Mouse (Mus musculus): ENCODE results near the gene Sbp. TPM values are rescaled to one million over a fixed set of nuclear protein-coding genes. Genes with fewer than 3 reads are reported as not detected.

Sbp gene
- polyA plus RNA-seq (2014; fragmentation: Illumina TruSeq; extraction: RNeasy Lipid Tissue Mini Kit (QIAGEN cat#74804); ENCODE audit: low read depth, low replicate concordance): not detected

GRCm38 (mm10) chr17:23941372-23941771 is at the start of gene Sbp:
Gene Sbp (plus strand): TSS chr17:23941672.

GRCm38 (mm10) chr17:23917158-23917557 is 24.3 kb upstream of the Sbp start, which contains the start of gene Dcpp3:
Gene Dcpp3 (plus strand): TSS chr17:23917458.

GRCm38 (mm10) chr17:23955174-23955573 is 13.7 kb downstream of the Sbp start, which contains the start of gene Sbpl:
Gene Sbpl (minus strand): TSS chr17:23955274.

GRCm38 (mm10) chr17:23980297-23980909 is 38.9 kb downstream of the Sbp start, which contains the start of gene Prss30:
Gene Prss30 (minus strand): TSS chr17:23980566.

Other genes with a start within 250 kb of the Sbp start
- not detected for gene 1520401A03Rik, start 218.9 kb upstream of the Sbp start, polyA plus RNA-seq (2014; fragmentation: Illumina TruSeq; extraction: RNeasy Lipid Tissue Mini Kit (QIAGEN cat#74804); ENCODE audit: low read depth, low replicate concordance)
- gene Pkmyt1, start 215.3 kb upstream of the Sbp start, polyA plus RNA-seq (2014; fragmentation: Illumina TruSeq; extraction: RNeasy Lipid Tissue Mini Kit (QIAGEN cat#74804); ENCODE audit: low read depth, low replicate concordance): not detected
- 0.65 TPM for gene Paqr4, start 200.8 kb upstream of the Sbp start, polyA plus RNA-seq (2014; fragmentation: Illumina TruSeq; extraction: RNeasy Lipid Tissue Mini Kit (QIAGEN cat#74804); ENCODE audit: low read depth, low replicate concordance)
- gene Kremen2, start 195.8 kb upstream of the Sbp start, polyA plus RNA-seq (2014; fragmentation: Illumina TruSeq; extraction: RNeasy Lipid Tissue Mini Kit (QIAGEN cat#74804); ENCODE audit: low read depth, low replicate concordance): not detected
- gene Flywch1, start 170.1 kb upstream of the Sbp start, polyA plus RNA-seq (2014; fragmentation: Illumina TruSeq; extraction: RNeasy Lipid Tissue Mini Kit (QIAGEN cat#74804); ENCODE audit: low read depth, low replicate concordance): 0.65 TPM
- gene Flywch2, start 155.6 kb upstream of the Sbp start, polyA plus RNA-seq (2014; fragmentation: Illumina TruSeq; extraction: RNeasy Lipid Tissue Mini Kit (QIAGEN cat#74804); ENCODE audit: low read depth, low replicate concordance): not detected
- 69.0 TPM for gene Srrm2, start 151.1 kb upstream of the Sbp start, polyA plus RNA-seq (2014; fragmentation: Illumina TruSeq; extraction: RNeasy Lipid Tissue Mini Kit (QIAGEN cat#74804); ENCODE audit: low read depth, low replicate concordance)
- gene Elob, start 112.5 kb upstream of the Sbp start, polyA plus RNA-seq (2014; fragmentation: Illumina TruSeq; extraction: RNeasy Lipid Tissue Mini Kit (QIAGEN cat#74804); ENCODE audit: low read depth, low replicate concordance): 12.0 TPM
- gene Prss33, start 105.6 kb upstream of the Sbp start, polyA plus RNA-seq (2014; fragmentation: Illumina TruSeq; extraction: RNeasy Lipid Tissue Mini Kit (QIAGEN cat#74804); ENCODE audit: low read depth, low replicate concordance): not detected
- gene Prss32, start 97.8 kb upstream of the Sbp start, polyA plus RNA-seq (2014; fragmentation: Illumina TruSeq; extraction: RNeasy Lipid Tissue Mini Kit (QIAGEN cat#74804); ENCODE audit: low read depth, low replicate concordance): not detected
- gene Prss41, start 97.5 kb upstream of the Sbp start, polyA plus RNA-seq (2014; fragmentation: Illumina TruSeq; extraction: RNeasy Lipid Tissue Mini Kit (QIAGEN cat#74804); ENCODE audit: low read depth, low replicate concordance): not detected
- not detected for gene Prss21, start 73.6 kb upstream of the Sbp start, polyA plus RNA-seq (2014; fragmentation: Illumina TruSeq; extraction: RNeasy Lipid Tissue Mini Kit (QIAGEN cat#74804); ENCODE audit: low read depth, low replicate concordance)
- not detected for gene Dcpp1, start 60.8 kb upstream of the Sbp start, polyA plus RNA-seq (2014; fragmentation: Illumina TruSeq; extraction: RNeasy Lipid Tissue Mini Kit (QIAGEN cat#74804); ENCODE audit: low read depth, low replicate concordance)
- gene Dcpp2, start 60.8 kb upstream of the Sbp start, polyA plus RNA-seq (2014; fragmentation: Illumina TruSeq; extraction: RNeasy Lipid Tissue Mini Kit (QIAGEN cat#74804); ENCODE audit: low read depth, low replicate concordance): not detected
- not detected for gene Dcpp3, start 24.2 kb upstream of the Sbp start, polyA plus RNA-seq (2014; fragmentation: Illumina TruSeq; extraction: RNeasy Lipid Tissue Mini Kit (QIAGEN cat#74804); ENCODE audit: low read depth, low replicate concordance)
- not detected for gene Sbpl, start 13.6 kb downstream of the Sbp start, polyA plus RNA-seq (2014; fragmentation: Illumina TruSeq; extraction: RNeasy Lipid Tissue Mini Kit (QIAGEN cat#74804); ENCODE audit: low read depth, low replicate concordance)
- gene Prss30, start 38.9 kb downstream of the Sbp start, polyA plus RNA-seq (2014; fragmentation: Illumina TruSeq; extraction: RNeasy Lipid Tissue Mini Kit (QIAGEN cat#74804); ENCODE audit: low read depth, low replicate concordance): not detected
- not detected for gene Prss22, start 56.4 kb downstream of the Sbp start, polyA plus RNA-seq (2014; fragmentation: Illumina TruSeq; extraction: RNeasy Lipid Tissue Mini Kit (QIAGEN cat#74804); ENCODE audit: low read depth, low replicate concordance)
- not detected for gene Prss27, start 96.5 kb downstream of the Sbp start, polyA plus RNA-seq (2014; fragmentation: Illumina TruSeq; extraction: RNeasy Lipid Tissue Mini Kit (QIAGEN cat#74804); ENCODE audit: low read depth, low replicate concordance)
- gene Kctd5, start 131.8 kb downstream of the Sbp start, polyA plus RNA-seq (2014; fragmentation: Illumina TruSeq; extraction: RNeasy Lipid Tissue Mini Kit (QIAGEN cat#74804); ENCODE audit: low read depth, low replicate concordance): 19.8 TPM
- 45.9 TPM for gene Pdpk1, start 209.3 kb downstream of the Sbp start, polyA plus RNA-seq (2014; fragmentation: Illumina TruSeq; extraction: RNeasy Lipid Tissue Mini Kit (QIAGEN cat#74804); ENCODE audit: low read depth, low replicate concordance)
- 1.0 TPM for gene Amdhd2, start 222.1 kb downstream of the Sbp start, polyA plus RNA-seq (2014; fragmentation: Illumina TruSeq; extraction: RNeasy Lipid Tissue Mini Kit (QIAGEN cat#74804); ENCODE audit: low read depth, low replicate concordance)
- 120 TPM for gene Atp6v0c, start 228.0 kb downstream of the Sbp start, polyA plus RNA-seq (2014; fragmentation: Illumina TruSeq; extraction: RNeasy Lipid Tissue Mini Kit (QIAGEN cat#74804); ENCODE audit: low read depth, low replicate concordance)